Mouse (Mus musculus): ENCODE data around the gene Alg14. TPM values are rescaled to one million over a fixed set of nuclear protein-coding genes. Genes with fewer than 3 reads are reported as not detected.

Gene Alg14
- polyA plus RNA-seq, 1 experiment = not detected

GRCm38 (mm10) chr3:121359272-121359671, 67.7 kb downstream of the Alg14 start:
- no peak overlapping the region for H3K4me3 ChIP-seq (ENCODE audit: insufficient read depth, low read depth, low read length)
- H3K4me1 ChIP-seq (ENCODE audit: control insufficient read depth, insufficient read depth, low read length) = no peaks in the 10 kb centered on the region
- no peak overlapping the region for H3K27ac ChIP-seq (ENCODE audit: insufficient read depth, low read depth, low read length)
- 88% methylated on average over 7 of the region's 7 CpGs for WGBS
- TF ChIP-seq CTCF (IDR thresholded peaks at IDR 0.05; ENCODE audit: insufficient read depth, low read depth, low read length) = no peak
- TF ChIP-seq POLR2A (IDR thresholded peaks at IDR 0.05; ENCODE audit: insufficient read depth, low read depth, low read length) = no peak

GRCm38 (mm10) chr3:121362002-121362401, 70.4 kb downstream of the Alg14 start:
- H3K4me1 ChIP-seq (ENCODE audit: control insufficient read depth, insufficient read depth, low read length) = no peaks in the 10 kb centered on the region
- TF ChIP-seq POLR2A (IDR thresholded peaks at IDR 0.05; ENCODE audit: insufficient read depth, low read depth, low read length) (no peak), CTCF (IDR thresholded peaks at IDR 0.05; ENCODE audit: insufficient read depth, low read depth, low read length) (no peak)
- H3K4me3 ChIP-seq (ENCODE audit: insufficient read depth, low read depth, low read length) = no peak overlapping the region
- no peak overlapping the region for H3K27ac ChIP-seq (ENCODE audit: insufficient read depth, low read depth, low read length)
- 61% methylated on average over 1 of the region's 1 CpGs for whole genome bisulfite sequencing

GRCm38 (mm10) chr3:121364388-121364787, 72.8 kb downstream of the Alg14 start:
- WGBS = 87% methylated on average over 4 of the region's 4 CpGs
- H3K27ac ChIP-seq (ENCODE audit: insufficient read depth, low read depth, low read length) = no peak overlapping the region

GRCm38 (mm10) chr3:121365131-121365530, 73.6 kb downstream of the Alg14 start:
- no peaks in the 10 kb centered on the region; the same call in none of the 2 replicates for H3K4me1 ChIP-seq (ENCODE audit: control insufficient read depth, insufficient read depth, low read length)
- TF ChIP-seq CTCF (IDR thresholded peaks at IDR 0.05; ENCODE audit: insufficient read depth, low read depth, low read length) (no peak), POLR2A (IDR thresholded peaks at IDR 0.05; ENCODE audit: insufficient read depth, low read depth, low read length) (no peak)
- no peak overlapping the region for H3K27ac ChIP-seq (ENCODE audit: insufficient read depth, low read depth, low read length)
- 60% methylated on average over 8 of the region's 8 CpGs for WGBS
- no peak overlapping the region for H3K4me3 ChIP-seq (ENCODE audit: insufficient read depth, low read depth, low read length)

More at GRCm38 (mm10) chr3:121364388-121364787, 72.8 kb downstream of the Alg14 start:
- no peaks in the 10 kb centered on the region for H3K4me1 ChIP-seq (ENCODE audit: control insufficient read depth, insufficient read depth, low read length)
- no peak overlapping the region for H3K4me3 ChIP-seq (ENCODE audit: insufficient read depth, low read depth, low read length)
- TF ChIP-seq POLR2A (IDR thresholded peaks at IDR 0.05; ENCODE audit: insufficient read depth, low read depth, low read length) = no peak
- no peak for TF ChIP-seq CTCF (IDR thresholded peaks at IDR 0.05; ENCODE audit: insufficient read depth, low read depth, low read length)

GRCm38 (mm10) chr3:121368616-121369015, 77.0 kb downstream of the Alg14 start:
- H3K4me1 ChIP-seq (ENCODE audit: control insufficient read depth, insufficient read depth, low read length) = peaks cover 5% of the 10 kb centered on the region
- no peak overlapping the region for H3K27ac ChIP-seq (ENCODE audit: insufficient read depth, low read depth, low read length)
- no peak overlapping the region for H3K4me3 ChIP-seq (ENCODE audit: insufficient read depth, low read depth, low read length)
- WGBS = 100% methylated on average over 4 of the region's 4 CpGs
- TF ChIP-seq CTCF (IDR thresholded peaks at IDR 0.05; ENCODE audit: insufficient read depth, low read depth, low read length) (no peak), POLR2A (IDR thresholded peaks at IDR 0.05; ENCODE audit: insufficient read depth, low read depth, low read length) (no peak)

- Histone ChIP-seq H3K27ac (ENCODE audit: insufficient read depth, low read depth, low read length) (no peak overlapping the region), H3K4me3 (ENCODE audit: insufficient read depth, low read depth, low read length) (no peak overlapping the region), H3K4me1 (ENCODE audit: control insufficient read depth, insufficient read depth, low read length) (peaks cover 5% of the 10 kb centered on the region)
- TF ChIP-seq CTCF (IDR thresholded peaks at IDR 0.05; ENCODE audit: insufficient read depth, low read depth, low read length) (no peak), POLR2A (IDR thresholded peaks at IDR 0.05; ENCODE audit: insufficient read depth, low read depth, low read length) (no peak)
- WGBS = 82% methylated on average over 6 of the region's 6 CpGs
Measured at GRCm38 (mm10) chr3:121369517-121369916, 77.9 kb downstream of the Alg14 start.

- Histone ChIP-seq H3K27ac (ENCODE audit: insufficient read depth, low read depth, low read length) (no peak overlapping the region), H3K4me3 (ENCODE audit: insufficient read depth, low read depth, low read length) (no peak overlapping the region), H3K4me1 (ENCODE audit: control insufficient read depth, insufficient read depth, low read length) (peaks cover 5% of the 10 kb centered on the region)
- TF ChIP-seq CTCF (IDR thresholded peaks at IDR 0.05; ENCODE audit: insufficient read depth, low read depth, low read length) (no peak), POLR2A (IDR thresholded peaks at IDR 0.05; ENCODE audit: insufficient read depth, low read depth, low read length) (no peak)
- WGBS = 61% methylated on average over 13 of the region's 13 CpGs
Measured at GRCm38 (mm10) chr3:121370301-121370700, 78.7 kb downstream of the Alg14 start.

GRCm38 (mm10) chr3:121370830-121371526, 79.4 kb downstream of the Alg14 start:
- Histone ChIP-seq H3K4me3 (ENCODE audit: insufficient read depth, low read depth, low read length) (no peak overlapping the region), H3K27ac (ENCODE audit: insufficient read depth, low read depth, low read length) (no peak overlapping the region), H3K4me1 (ENCODE audit: control insufficient read depth, insufficient read depth, low read length) (peaks cover 5% of the 10 kb centered on the region)
- TF ChIP-seq POLR2A (IDR thresholded peaks at IDR 0.05; ENCODE audit: insufficient read depth, low read depth, low read length) (no peak), CTCF (IDR thresholded peaks at IDR 0.05; ENCODE audit: insufficient read depth, low read depth, low read length) (no peak)
- 48% methylated on average over 12 of the region's 12 CpGs for whole genome bisulfite sequencing

- Histone ChIP-seq H3K4me1 (ENCODE audit: control insufficient read depth, insufficient read depth, low read length) (peaks cover 5% of the 10 kb centered on the region), H3K27ac (ENCODE audit: insufficient read depth, low read depth, low read length) (no peak overlapping the region), H3K4me3 (ENCODE audit: insufficient read depth, low read depth, low read length) (no peak overlapping the region)
- WGBS = 58% methylated on average over 8 of the region's 8 CpGs
- TF ChIP-seq CTCF (IDR thresholded peaks at IDR 0.05; ENCODE audit: insufficient read depth, low read depth, low read length) = no peak
- TF ChIP-seq POLR2A (IDR thresholded peaks at IDR 0.05; ENCODE audit: insufficient read depth, low read depth, low read length) = no peak
Measured at GRCm38 (mm10) chr3:121371527-121372220, 80.1 kb downstream of the Alg14 start.

Data from olfactory bulb, adult 2 months (tissue).